Mouse (Mus musculus): ENCODE results near the gene Nr2e1. TPM values are rescaled to one million over a fixed set of nuclear protein-coding genes. Genes with fewer than 3 reads are reported as not detected.

Nr2e1 gene
- not detected in 2 replicates for polyA plus RNA-seq (2012; rRNA removed)

DNA sequence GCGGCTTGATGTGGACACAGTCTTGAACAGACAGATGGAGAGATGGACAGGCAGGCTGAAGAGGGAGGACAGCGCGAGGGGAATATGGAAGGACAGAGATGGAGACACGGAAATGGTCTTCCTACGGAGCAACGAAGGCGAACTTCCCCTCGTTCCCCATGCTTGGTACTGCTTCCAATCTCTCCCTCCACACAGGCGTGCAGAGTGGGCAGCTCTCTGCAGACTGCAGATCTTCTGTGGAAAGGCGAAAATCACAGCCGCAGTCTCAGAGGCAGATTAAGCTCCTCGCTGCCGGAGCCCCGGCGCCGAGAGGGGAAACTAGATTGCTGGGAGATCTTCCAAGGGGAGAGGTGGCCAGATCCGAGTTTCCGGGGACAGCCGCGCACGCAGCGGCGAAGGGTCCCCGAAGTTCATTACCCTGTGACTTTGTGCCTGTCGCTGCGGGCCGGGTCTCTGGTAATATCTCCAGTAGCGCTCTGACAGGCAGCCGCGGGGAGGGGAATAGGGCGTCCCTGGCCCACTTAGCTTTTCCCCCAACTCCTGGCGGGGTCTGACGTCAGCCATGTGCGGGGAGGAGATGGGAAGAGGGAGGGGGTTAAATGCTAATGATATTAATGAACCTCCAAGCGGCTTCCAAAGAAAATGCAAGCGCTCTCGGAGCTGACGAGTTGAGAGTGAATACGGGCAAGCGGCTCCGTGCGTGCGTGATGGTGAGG is at the start of gene Nr2e1, which contains the start of gene Ostm1:
Gene Nr2e1 (minus strand): TSS at position 476 of the 716 bp plus-strand sequence.
Gene Ostm1 (plus strand): TSS at position 666 of the 716 bp plus-strand sequence.
- H3K4me3 ChIP-seq (ENCODE audit: insufficient read depth, low read depth, low read length) = no peak within 1 kb of the TSS
- WGBS = 3% methylated on average over 43 of the region's 43 CpGs
- peak; percentile 21 for DNase-seq

DNA sequence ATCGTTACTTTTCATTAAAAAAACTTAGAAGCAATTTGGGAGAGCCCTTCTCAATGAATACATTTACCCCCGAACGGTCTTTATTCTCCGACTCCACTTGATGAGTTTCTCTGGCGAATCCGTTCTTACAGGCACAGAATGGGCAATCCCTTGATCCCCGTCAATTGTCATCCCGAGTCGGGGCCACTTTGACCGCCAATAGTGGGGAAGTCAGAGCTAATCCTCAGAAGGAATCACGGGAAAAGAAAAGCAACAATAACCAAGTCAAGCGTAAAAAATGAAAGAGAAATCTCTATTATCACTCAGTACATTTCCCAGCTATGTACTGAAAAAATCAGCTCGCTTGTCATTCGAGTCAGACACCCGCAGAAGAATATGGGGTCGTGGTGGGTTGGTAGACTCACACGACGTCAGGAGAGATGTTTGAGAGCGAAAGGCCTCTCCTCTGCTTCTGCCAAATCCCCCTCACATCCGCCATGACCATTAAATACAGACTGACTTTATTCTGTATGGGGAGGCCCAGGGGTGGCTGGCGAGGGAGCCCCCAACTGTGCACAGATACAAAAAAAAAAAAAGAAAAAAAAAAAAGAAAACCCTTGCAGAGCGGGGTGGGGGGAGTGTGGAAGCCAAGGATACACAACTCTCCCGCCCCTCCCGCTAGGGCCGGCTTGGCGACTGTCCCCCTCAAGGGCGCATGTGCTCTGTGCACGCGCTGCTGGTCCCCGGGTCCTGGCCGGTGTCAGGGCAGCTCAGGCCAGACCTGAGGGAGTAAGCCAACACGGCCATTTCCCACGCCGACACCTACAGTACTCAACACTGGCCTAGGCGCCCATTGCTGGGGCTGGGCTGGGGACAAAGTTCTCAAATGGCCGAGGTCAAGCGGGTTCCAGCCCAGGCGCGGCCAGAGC is 49.3 kb upstream of the Nr2e1 start:
- no peak overlapping the region for H3K27ac ChIP-seq (ENCODE audit: insufficient read depth, low read depth, low read length)
- peaks cover 3% of the 10 kb centered on the region; the same call in 1 of the 2 replicates for H3K4me1 ChIP-seq (ENCODE audit: control insufficient read depth, insufficient read depth, low read length)
- peak; percentile 40 for DNase-seq
- WGBS = 4% methylated on average over 39 of the region's 39 CpGs
- TF ChIP-seq POLR2A (IDR thresholded peaks at IDR 0.05; ENCODE audit: low read depth, low read length) (no peak), CTCF (conservative IDR thresholded peaks at IDR 0.05; ENCODE audit: insufficient read depth, insufficient read length, low read depth, low read length) (no peak)
- H3K4me3 ChIP-seq (ENCODE audit: insufficient read depth, low read depth, low read length) = peak overlapping the region; percentile 27
- peaks cover 13% of the 10 kb centered on the region for H3K27me3 ChIP-seq (replicated peaks; ENCODE audit: control insufficient read depth, insufficient read depth, low read length)
- H3K36me3 ChIP-seq (ENCODE audit: control insufficient read depth, insufficient read depth, low read length) = no peaks in the 10 kb centered on the region

More for the DNA sequence above, at the start of gene Nr2e1, which contains the start of gene Ostm1:
- TF ChIP-seq CTCF (conservative IDR thresholded peaks at IDR 0.05; ENCODE audit: insufficient read depth, insufficient read length, low read depth, low read length) (no peak), POLR2A (IDR thresholded peaks at IDR 0.05; ENCODE audit: low read depth, low read length) (no peak)
- Histone ChIP-seq H3K27ac (ENCODE audit: insufficient read depth, low read depth, low read length) (no peak within 1 kb of the TSS), H3K4me1 (ENCODE audit: control insufficient read depth, insufficient read depth, low read length) (no peaks in the 10 kb centered on the region), H3K36me3 (ENCODE audit: control insufficient read depth, insufficient read depth, low read length) (no peaks in the 10 kb centered on the region), H3K27me3 (replicated peaks; ENCODE audit: control insufficient read depth, insufficient read depth, low read length) (peaks cover 19% of the 10 kb centered on the region)

DNA sequence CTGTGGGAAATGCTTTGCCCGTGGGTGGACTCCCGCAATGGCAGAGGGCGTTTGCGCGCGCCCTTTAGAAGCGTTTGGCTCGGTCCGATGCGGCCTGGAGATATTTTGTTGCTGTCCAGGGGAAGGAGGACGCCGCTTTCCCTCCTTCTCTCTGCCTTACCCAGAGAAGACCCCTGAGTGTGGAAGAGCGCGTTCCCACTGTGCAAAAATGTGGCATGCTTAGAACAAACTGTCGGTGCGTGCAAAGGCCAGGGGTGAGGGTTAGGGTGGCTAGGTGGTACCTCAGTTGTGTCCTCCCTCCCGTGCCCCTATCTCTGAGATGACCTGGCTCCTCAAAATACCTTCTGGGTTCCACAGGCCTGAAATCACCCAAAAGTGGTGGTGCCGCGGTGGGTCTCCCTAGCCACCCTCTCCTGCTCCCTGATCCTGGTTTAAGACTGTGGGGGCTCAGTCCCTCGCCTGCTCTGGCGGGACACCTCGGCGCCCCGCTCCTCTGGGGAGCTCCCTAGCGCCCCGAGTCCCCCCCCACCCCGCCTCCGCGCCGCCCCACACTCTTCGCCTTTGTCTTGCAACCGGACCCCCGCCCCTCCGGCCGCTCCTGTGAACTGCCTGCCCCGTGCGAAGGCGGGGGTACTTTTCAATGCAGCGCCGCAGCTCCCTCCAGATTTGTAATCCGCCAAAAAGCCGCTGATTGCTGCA is 48.5 kb upstream of the Nr2e1 start:
- WGBS = 3% methylated on average over 42 of the region's 42 CpGs
- TF ChIP-seq CTCF (conservative IDR thresholded peaks at IDR 0.05; ENCODE audit: insufficient read depth, insufficient read length, low read depth, low read length) (no peak), POLR2A (IDR thresholded peaks at IDR 0.05; ENCODE audit: low read depth, low read length) (no peak)
- Histone ChIP-seq H3K4me3 (ENCODE audit: insufficient read depth, low read depth, low read length) (no peak overlapping the region), H3K36me3 (ENCODE audit: control insufficient read depth, insufficient read depth, low read length) (no peaks in the 10 kb centered on the region), H3K27ac (ENCODE audit: insufficient read depth, low read depth, low read length) (no peak overlapping the region), H3K27me3 (replicated peaks; ENCODE audit: control insufficient read depth, insufficient read depth, low read length) (peaks cover 13% of the 10 kb centered on the region), H3K4me1 (ENCODE audit: control insufficient read depth, insufficient read depth, low read length) (peaks cover 2% of the 10 kb centered on the region; the same call in 1 of the 2 replicates)
- DNase-seq = no peak

- Histone ChIP-seq H3K4me3 (ENCODE audit: insufficient read depth, low read depth, low read length) (no peak overlapping the region), H3K27me3 (replicated peaks; ENCODE audit: control insufficient read depth, insufficient read depth, low read length) (peaks cover 10% of the 10 kb centered on the region)
- WGBS = 28% methylated on average over 19 of the region's 19 CpGs
These were observed 47.3 kb upstream of the Nr2e1 start for GRCm38 (mm10) chr10:42630596-42631355.

DNA sequence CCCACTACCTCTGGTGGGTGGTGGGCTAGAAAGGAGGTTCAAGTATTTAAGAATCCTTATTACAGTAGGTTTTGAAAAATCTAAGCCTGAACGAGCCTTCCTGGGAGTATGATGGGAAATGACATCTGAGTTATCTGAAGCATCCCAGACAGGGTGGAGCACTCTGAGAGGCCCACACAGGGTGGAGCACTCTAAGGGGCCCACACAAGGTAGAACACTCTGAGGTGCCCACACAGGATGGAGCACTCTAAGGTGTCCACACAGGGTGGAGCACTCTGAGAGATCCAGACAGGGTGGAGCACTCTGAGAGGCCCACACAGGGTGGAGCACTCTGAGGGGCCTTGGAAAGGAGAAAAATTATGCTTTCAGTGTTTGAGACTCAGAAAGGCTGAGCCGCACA is 42.5 kb upstream of the Nr2e1 start:
- Histone ChIP-seq H3K36me3 (ENCODE audit: control insufficient read depth, insufficient read depth, low read length) (no peaks in the 10 kb centered on the region), H3K27ac (ENCODE audit: insufficient read depth, low read depth, low read length) (no peak overlapping the region), H3K27me3 (replicated peaks; ENCODE audit: control insufficient read depth, insufficient read depth, low read length) (no peaks in the 10 kb centered on the region; the same call in 1 of the 2 replicates), H3K4me1 (ENCODE audit: control insufficient read depth, insufficient read depth, low read length) (no peaks in the 10 kb centered on the region), H3K4me3 (ENCODE audit: insufficient read depth, low read depth, low read length) (no peak overlapping the region)
- DNase-seq = no peak
- 79% methylated on average over 2 of the region's 2 CpGs for WGBS
- TF ChIP-seq POLR2A (IDR thresholded peaks at IDR 0.05; ENCODE audit: low read depth, low read length) (no peak), CTCF (conservative IDR thresholded peaks at IDR 0.05; ENCODE audit: insufficient read depth, insufficient read length, low read depth, low read length) (no peak)

More at GRCm38 (mm10) chr10:42630596-42631355, 47.3 kb upstream of the Nr2e1 start:
- no peak overlapping the region for H3K27ac ChIP-seq (ENCODE audit: insufficient read depth, low read depth, low read length)
- H3K36me3 ChIP-seq (ENCODE audit: control insufficient read depth, insufficient read depth, low read length) = no peaks in the 10 kb centered on the region
- DNase-seq = no peak
- TF ChIP-seq CTCF (conservative IDR thresholded peaks at IDR 0.05; ENCODE audit: insufficient read depth, insufficient read length, low read depth, low read length) (no peak), POLR2A (IDR thresholded peaks at IDR 0.05; ENCODE audit: low read depth, low read length) (no peak)
- H3K4me1 ChIP-seq (ENCODE audit: control insufficient read depth, insufficient read depth, low read length) = no peaks in the 10 kb centered on the region

GRCm38 (mm10) chr10:42618291-42618690 is 34.9 kb upstream of the Nr2e1 start:
- TF ChIP-seq CTCF (conservative IDR thresholded peaks at IDR 0.05; ENCODE audit: insufficient read depth, insufficient read length, low read depth, low read length) (no peak), POLR2A (IDR thresholded peaks at IDR 0.05; ENCODE audit: low read depth, low read length) (no peak)
- peaks cover 3% of the 10 kb centered on the region; the same call in 1 of the 2 replicates for H3K27me3 ChIP-seq (replicated peaks; ENCODE audit: control insufficient read depth, insufficient read depth, low read length)
- WGBS = 42% methylated on average over 2 of the region's 2 CpGs
- no peak for DNase-seq
- no peak overlapping the region for H3K27ac ChIP-seq (ENCODE audit: insufficient read depth, low read depth, low read length)
- H3K4me3 ChIP-seq (ENCODE audit: insufficient read depth, low read depth, low read length) = no peak overlapping the region
- no peaks in the 10 kb centered on the region for H3K36me3 ChIP-seq (ENCODE audit: control insufficient read depth, insufficient read depth, low read length)
- no peaks in the 10 kb centered on the region for H3K4me1 ChIP-seq (ENCODE audit: control insufficient read depth, insufficient read depth, low read length)

Data from kidney, adult 2 months (tissue).